Mouse (Mus musculus): ENCODE measurements around the gene Map3k4. TPM values are rescaled to one million over a fixed set of nuclear protein-coding genes. Genes with fewer than 3 reads are reported as not detected.
A peak's percentile ranks its signal among the peaks of the same experiment; 100 is the strongest.

Gene Map3k4
- total RNA-seq (2014; rRNA removed): 19.2 and 26.5 TPM in 2 replicates
- 9.3 and 10.7 TPM in 2 replicates for polyA plus RNA-seq (2012; rRNA removed)

GRCm38 (mm10) chr17:12318663-12319201 lies at the start of gene Map3k4:
Map3k4 (minus strand) TSS chr17:12318796.
- Histone ChIP-seq H3K4me1 (ENCODE audit: control insufficient read depth, insufficient read depth, low read length) (peaks cover 8% of the 10 kb centered on the region; the same call in 1 of the 2 replicates), H3K27me3 (ENCODE audit: control insufficient read depth, insufficient read depth, low read length) (no peaks in the 10 kb centered on the region), H3K27ac (replicated peaks; ENCODE audit: insufficient read depth, low read depth, low read length) (peak within 1 kb of the TSS; percentile 70), H3K9ac (ENCODE audit: low read depth, low read length) (peak within 1 kb of the TSS; percentile 89), H3K36me3 (ENCODE audit: control insufficient read depth, insufficient read depth, low read length) (no peaks in the 10 kb centered on the region), H3K4me3 (ENCODE audit: insufficient read depth, low read depth, low read length) (peak within 1 kb of the TSS; percentile 82), H3K79me2 (ENCODE audit: control insufficient read depth, insufficient read depth, low read length) (peaks cover 15% of the 10 kb centered on the region; the same call in 1 of the 2 replicates)
- TF ChIP-seq POLR2A (IDR thresholded peaks at IDR 0.05; ENCODE audit: extremely low read depth, insufficient read depth, low read length) (peak; percentile 75), CTCF (IDR thresholded peaks at IDR 0.05; ENCODE audit: low read depth, low read length) (peak; percentile 17; the same call in 1 of the 2 replicates)
- WGBS: under 1% methylated on average over 38 of the region's 39 CpGs
- peak; percentile 71 for DNase-seq (ENCODE audit: extremely low read depth, low read depth, low spot score)

GRCm38 (mm10) chr17:12367373-12367930 lies 48.9 kb upstream of the Map3k4 start:
- WGBS: 37% methylated on average over 5 of the region's 5 CpGs
- no peak overlapping the region for H3K9ac ChIP-seq (ENCODE audit: low read depth, low read length)
- no peaks in the 10 kb centered on the region for H3K79me2 ChIP-seq (ENCODE audit: control insufficient read depth, insufficient read depth, low read length)
- TF ChIP-seq POLR2A (IDR thresholded peaks at IDR 0.05; ENCODE audit: extremely low read depth, insufficient read depth, low read length) (no peak), CTCF (IDR thresholded peaks at IDR 0.05; ENCODE audit: low read depth, low read length) (peak; percentile 86)
- H3K36me3 ChIP-seq (ENCODE audit: control insufficient read depth, insufficient read depth, low read length): no peaks in the 10 kb centered on the region
- no peak overlapping the region for H3K27ac ChIP-seq (replicated peaks; ENCODE audit: insufficient read depth, low read depth, low read length)
- peak; percentile 57 for DNase-seq (ENCODE audit: extremely low read depth, low read depth, low spot score)
- no peaks in the 10 kb centered on the region for H3K27me3 ChIP-seq (ENCODE audit: control insufficient read depth, insufficient read depth, low read length)
- peaks cover 10% of the 10 kb centered on the region for H3K4me1 ChIP-seq (ENCODE audit: control insufficient read depth, insufficient read depth, low read length)
- no peak overlapping the region for H3K4me3 ChIP-seq (ENCODE audit: insufficient read depth, low read depth, low read length)

- no peak overlapping the region for H3K9ac ChIP-seq (ENCODE audit: low read depth, low read length)
- H3K4me1 ChIP-seq (ENCODE audit: control insufficient read depth, insufficient read depth, low read length): peaks cover 2% of the 10 kb centered on the region; the same call in 1 of the 2 replicates
- WGBS: 82% methylated on average over 8 of the region's 8 CpGs
- H3K27me3 ChIP-seq (ENCODE audit: control insufficient read depth, insufficient read depth, low read length): no peaks in the 10 kb centered on the region
- no peak overlapping the region for H3K4me3 ChIP-seq (ENCODE audit: insufficient read depth, low read depth, low read length)
- H3K27ac ChIP-seq (replicated peaks; ENCODE audit: insufficient read depth, low read depth, low read length): no peak overlapping the region
- no peak for DNase-seq (ENCODE audit: extremely low read depth, low read depth, low spot score)
- H3K79me2 ChIP-seq (ENCODE audit: control insufficient read depth, insufficient read depth, low read length): no peaks in the 10 kb centered on the region
- no peak for TF ChIP-seq CTCF (IDR thresholded peaks at IDR 0.05; ENCODE audit: low read depth, low read length)
- TF ChIP-seq POLR2A (IDR thresholded peaks at IDR 0.05; ENCODE audit: extremely low read depth, insufficient read depth, low read length): no peak
- H3K36me3 ChIP-seq (ENCODE audit: control insufficient read depth, insufficient read depth, low read length): no peaks in the 10 kb centered on the region
Observed at GRCm38 (mm10) chr17:12364426-12364735, 45.8 kb upstream of the Map3k4 start.

GRCm38 (mm10) chr17:12363601-12364425 lies 45.2 kb upstream of the Map3k4 start:
- H3K36me3 ChIP-seq (ENCODE audit: control insufficient read depth, insufficient read depth, low read length): no peaks in the 10 kb centered on the region
- TF ChIP-seq CTCF (IDR thresholded peaks at IDR 0.05; ENCODE audit: low read depth, low read length): no peak
- no peak for TF ChIP-seq POLR2A (IDR thresholded peaks at IDR 0.05; ENCODE audit: extremely low read depth, insufficient read depth, low read length)
- no peak overlapping the region for H3K9ac ChIP-seq (ENCODE audit: low read depth, low read length)
- no peaks in the 10 kb centered on the region for H3K27me3 ChIP-seq (ENCODE audit: control insufficient read depth, insufficient read depth, low read length)
- no peaks in the 10 kb centered on the region for H3K79me2 ChIP-seq (ENCODE audit: control insufficient read depth, insufficient read depth, low read length)
- no peak overlapping the region for H3K27ac ChIP-seq (replicated peaks; ENCODE audit: insufficient read depth, low read depth, low read length)
- no peak overlapping the region for H3K4me3 ChIP-seq (ENCODE audit: insufficient read depth, low read depth, low read length)
- H3K4me1 ChIP-seq (ENCODE audit: control insufficient read depth, insufficient read depth, low read length): no peaks in the 10 kb centered on the region
- WGBS: 85% methylated on average over 11 of the region's 11 CpGs
- no peak for DNase-seq (ENCODE audit: extremely low read depth, low read depth, low spot score)

- Histone ChIP-seq H3K4me3 (ENCODE audit: insufficient read depth, low read depth, low read length) (no peak overlapping the region), H3K27me3 (ENCODE audit: control insufficient read depth, insufficient read depth, low read length) (no peaks in the 10 kb centered on the region), H3K4me1 (ENCODE audit: control insufficient read depth, insufficient read depth, low read length) (no peaks in the 10 kb centered on the region), H3K79me2 (ENCODE audit: control insufficient read depth, insufficient read depth, low read length) (no peaks in the 10 kb centered on the region), H3K36me3 (ENCODE audit: control insufficient read depth, insufficient read depth, low read length) (no peaks in the 10 kb centered on the region), H3K27ac (replicated peaks; ENCODE audit: insufficient read depth, low read depth, low read length) (no peak overlapping the region), H3K9ac (ENCODE audit: low read depth, low read length) (no peak overlapping the region)
- TF ChIP-seq CTCF (IDR thresholded peaks at IDR 0.05; ENCODE audit: low read depth, low read length): no peak
- no peak for TF ChIP-seq POLR2A (IDR thresholded peaks at IDR 0.05; ENCODE audit: extremely low read depth, insufficient read depth, low read length)
- WGBS: 85% methylated on average over 15 of the region's 15 CpGs
- DNase-seq (ENCODE audit: extremely low read depth, low read depth, low spot score): no peak
Observed at GRCm38 (mm10) chr17:12359876-12360275, 41.3 kb upstream of the Map3k4 start.

Data from liver, adult 2 months (tissue).